Mouse (Mus musculus): ENCODE measurements around the gene Zbtb7b.

Gene Zbtb7b

GRCm38 (mm10) chr3:89418170-89418860 lies 23.7 kb upstream of the Zbtb7b start, which contains the start of the genes Cks1b and Shc1:
Cks1b (minus strand) TSS chr3:89418383.
Shc1 (plus strand) TSS chr3:89418443.
- peak; percentile 99 for DNase-seq

GRCm38 (mm10) chr3:89417840-89418169 lies 23.2 kb upstream of the Zbtb7b start:
- DNase-seq = no peak

- DNase-seq = no peak
Observed at GRCm38 (mm10) chr3:89417131-89417530, 22.6 kb upstream of the Zbtb7b start.

GRCm38 (mm10) chr3:89416158-89416557 lies 21.6 kb upstream of the Zbtb7b start:
- DNase-seq = no peak

- peak; percentile 99 for DNase-seq
Observed at GRCm38 (mm10) chr3:89411490-89412393, 17.2 kb upstream of the Zbtb7b start, which contains the start of gene Flad1. Flad1 (minus strand) TSS chr3:89411870.

GRCm38 (mm10) chr3:89410864-89411263 lies 16.3 kb upstream of the Zbtb7b start:
- no peak for DNase-seq

GRCm38 (mm10) chr3:89409701-89410100 lies 15.1 kb upstream of the Zbtb7b start:
- no peak for DNase-seq

GRCm38 (mm10) chr3:89408448-89408847 lies 13.9 kb upstream of the Zbtb7b start:
- no peak for DNase-seq

- DNase-seq = no peak
Observed at GRCm38 (mm10) chr3:89406887-89407286, 12.3 kb upstream of the Zbtb7b start.

GRCm38 (mm10) chr3:89402693-89403092 lies 8.1 kb upstream of the Zbtb7b start, which contains the start of gene Lenep:
Lenep (minus strand) TSS chr3:89402793.
- no peak for DNase-seq

GRCm38 (mm10) chr3:89401329-89401728 lies 6.8 kb upstream of the Zbtb7b start:
- no peak for DNase-seq

GRCm38 (mm10) chr3:89396654-89397005 lies 2.1 kb upstream of the Zbtb7b start:
- DNase-seq = no peak

GRCm38 (mm10) chr3:89395806-89396653 lies 1.5 kb upstream of the Zbtb7b start:
- peak; percentile 74 for DNase-seq

GRCm38 (mm10) chr3:89395419-89395805 lies 836 bp upstream of the Zbtb7b start:
- DNase-seq = peak; percentile 39

GRCm38 (mm10) chr3:89394894-89395256 lies 299 bp upstream of the Zbtb7b start:
- peak; percentile 90 for DNase-seq

- peak; percentile 99 for DNase-seq
Observed at GRCm38 (mm10) chr3:89393605-89394004, 971 bp downstream of the Zbtb7b start.

- DNase-seq = peak; percentile 61
Observed at GRCm38 (mm10) chr3:89392871-89393311, 1.7 kb downstream of the Zbtb7b start.

GRCm38 (mm10) chr3:89391663-89392511 lies 2.7 kb downstream of the Zbtb7b start:
- DNase-seq = peak; percentile 84

GRCm38 (mm10) chr3:89390699-89391662 lies 3.6 kb downstream of the Zbtb7b start:
- peak; percentile 40 for DNase-seq

GRCm38 (mm10) chr3:89390111-89390515 lies 4.5 kb downstream of the Zbtb7b start:
- peak; percentile 53 for DNase-seq
